Mouse (Mus musculus) neutrophil, adult 5-6 weeks (primary cell): ENCODE results near the gene Vmac. TPM values are rescaled to one million over a fixed set of nuclear protein-coding genes. Genes with fewer than 3 reads are reported as not detected.

Experiments used
- ATAC-seq: fragments of 151-379, 151-347 bp; 2 replicates; pipeline ENCODE4 v1.8.0; 2017; ENCODE audit warnings: mild to moderate bottlenecking, moderate TSS enrichment; ENCODE audit not compliant: insufficient number of reproducible peaks, poor library complexity, low FRiP score, severe bottlenecking; ENCODE audit errors: extremely low read depth
- total RNA-seq: library from RNA; stranded (forward); fragments of 200-1000 nt; gene quantifications from 2 replicates; pipeline ENCODE4 v1.2.3, GENCODE M21; 2017

The Vmac gene
- total RNA-seq, 1 experiment from 2014 or later, result 10.7 TPM

GRCm38 (mm10) chr17:56700451-56700850, 17.4 kb downstream of the Vmac start:
- ATAC-seq, result no peak

- no peak for ATAC-seq
These were observed 23.9 kb downstream of the Vmac start for GRCm38 (mm10) chr17:56693851-56694310.

- ATAC-seq, result no peak
These were observed 24.4 kb downstream of the Vmac start for GRCm38 (mm10) chr17:56693395-56693794.

- no peak for ATAC-seq
These were observed 29.1 kb downstream of the Vmac start for GRCm38 (mm10) chr17:56688689-56689088.

- ATAC-seq, result no peak
These were observed 29.8 kb downstream of the Vmac start for GRCm38 (mm10) chr17:56688045-56688444.

- no peak for ATAC-seq
These were observed 31.0 kb downstream of the Vmac start for GRCm38 (mm10) chr17:56686801-56687200.

GRCm38 (mm10) chr17:56684649-56685048, 33.2 kb downstream of the Vmac start:
- ATAC-seq, result no peak

- ATAC-seq, result no peak
These were observed 34.2 kb downstream of the Vmac start for GRCm38 (mm10) chr17:56683546-56684140.

GRCm38 (mm10) chr17:56682880-56683279, 34.9 kb downstream of the Vmac start:
- no peak for ATAC-seq

- ATAC-seq, result no peak
These were observed 36.0 kb downstream of the Vmac start for GRCm38 (mm10) chr17:56681791-56682190.

- no peak for ATAC-seq
These were observed 44.0 kb downstream of the Vmac start for GRCm38 (mm10) chr17:56673647-56674416.

GRCm38 (mm10) chr17:56672941-56673646, 44.7 kb downstream of the Vmac start, which contains the start of gene Ranbp3:
TSS of gene Ranbp3 (plus strand) at chr17:56673294.
- ATAC-seq, result peak; percentile 90

GRCm38 (mm10) chr17:56669766-56670165, 48.1 kb downstream of the Vmac start:
- ATAC-seq, result no peak

- ATAC-seq, result peak; percentile 53; the same call in 1 of the 2 replicates
These were observed 49.3 kb downstream of the Vmac start for GRCm38 (mm10) chr17:56668384-56669144.

- no peak for ATAC-seq
These were observed 50.2 kb downstream of the Vmac start for GRCm38 (mm10) chr17:56667591-56667990.

- ATAC-seq, result no peak
These were observed 51.4 kb downstream of the Vmac start for GRCm38 (mm10) chr17:56666384-56666783.

GRCm38 (mm10) chr17:56664333-56664732, 53.5 kb downstream of the Vmac start:
- no peak for ATAC-seq
